Mouse (Mus musculus): ENCODE measurements around the gene Gm7324. TPM values are rescaled to one million over a fixed set of nuclear protein-coding genes. Genes with fewer than 3 reads are reported as not detected.
"Not testable (repeated sequence)": the region's sequence is repeated elsewhere in the genome, so short reads cannot be mapped to it uniquely, and the experiment has no call there.

Gene Gm7324
- polyA plus RNA-seq (2016; fragmentation: Nextera tagmentation; extraction: Ambion mirVana) = 1.1 and 1.2 TPM in 2 replicates

- H3K27ac ChIP-seq (ENCODE audit: poor library complexity, severe bottlenecking); H3K27me3 ChIP-seq (replicated peaks); H3K4me2 ChIP-seq; H3K36me3 ChIP-seq; ATAC-seq (ENCODE audit: insufficient number of reproducible peaks, low FRiP score); H3K4me3 ChIP-seq; H3K9me3 ChIP-seq (replicated peaks); H3K9ac ChIP-seq; H3K4me1 ChIP-seq (replicated peaks): not testable (repeated sequence)
- WGBS = 72% methylated on average over 4 of the region's 4 CpGs
Measured at GRCm38 (mm10) chr14:43697621-43698020, at the start of gene Gm7324. Gm7324 (plus strand) TSS chr14:43697828.

- not testable (repeated sequence) for H3K4me2 ChIP-seq; H3K36me3 ChIP-seq; H3K9me3 ChIP-seq (replicated peaks); H3K4me1 ChIP-seq (replicated peaks); H3K27me3 ChIP-seq (replicated peaks); H3K4me3 ChIP-seq; ATAC-seq (ENCODE audit: insufficient number of reproducible peaks, low FRiP score); H3K27ac ChIP-seq (ENCODE audit: poor library complexity, severe bottlenecking); H3K9ac ChIP-seq
- 82% methylated on average over 1 of the region's 2 CpGs for WGBS
Measured at GRCm38 (mm10) chr14:43677099-43677498, 20.5 kb upstream of the Gm7324 start, which contains the start of gene Gm8165. Gm8165 (minus strand) TSS chr14:43677199.

GRCm38 (mm10) chr14:43727385-43727784 lies 29.8 kb downstream of the Gm7324 start, which contains the start of gene Gm16506:
Gm16506 (minus strand) TSS chr14:43727485.
- not testable (repeated sequence) for H3K27ac ChIP-seq (ENCODE audit: poor library complexity, severe bottlenecking); H3K36me3 ChIP-seq; H3K4me1 ChIP-seq (replicated peaks); H3K4me2 ChIP-seq; H3K9me3 ChIP-seq (replicated peaks); H3K9ac ChIP-seq; H3K27me3 ChIP-seq (replicated peaks); H3K4me3 ChIP-seq; ATAC-seq (ENCODE audit: insufficient number of reproducible peaks, low FRiP score)
- WGBS = 90% methylated on average over 3 of the region's 3 CpGs

GRCm38 (mm10) chr14:43747566-43747965 lies 49.9 kb downstream of the Gm7324 start, which contains the start of gene Gm6526:
Gm6526 (plus strand) TSS chr14:43747866.
- H3K36me3 ChIP-seq; H3K4me2 ChIP-seq; H3K27ac ChIP-seq (ENCODE audit: poor library complexity, severe bottlenecking); H3K27me3 ChIP-seq (replicated peaks); H3K4me1 ChIP-seq (replicated peaks); H3K9me3 ChIP-seq (replicated peaks); H3K9ac ChIP-seq; H3K4me3 ChIP-seq; ATAC-seq (ENCODE audit: insufficient number of reproducible peaks, low FRiP score): not testable (repeated sequence)
- 69% methylated on average over 4 of the region's 4 CpGs for WGBS

Other genes with a start within 250 kb of the Gm7324 start
- not detected in 2 replicates for gene Gm5799, start 154.3 kb upstream of the Gm7324 start, polyA plus RNA-seq (2016; fragmentation: Nextera tagmentation; extraction: Ambion mirVana)
- not detected in 2 replicates for gene Gm17654, start 118.7 kb upstream of the Gm7324 start, polyA plus RNA-seq (2016; fragmentation: Nextera tagmentation; extraction: Ambion mirVana)
- not detected in 2 replicates for gene Gm10375, start 89.8 kb upstream of the Gm7324 start, polyA plus RNA-seq (2016; fragmentation: Nextera tagmentation; extraction: Ambion mirVana)
- gene Gm8165, start 20.6 kb upstream of the Gm7324 start, polyA plus RNA-seq (2016; fragmentation: Nextera tagmentation; extraction: Ambion mirVana) = not detected in 2 replicates
- not detected in 2 replicates for gene Gm16506, start 29.7 kb downstream of the Gm7324 start, polyA plus RNA-seq (2016; fragmentation: Nextera tagmentation; extraction: Ambion mirVana)
- gene Gm6526, start 50.0 kb downstream of the Gm7324 start, polyA plus RNA-seq (2016; fragmentation: Nextera tagmentation; extraction: Ambion mirVana) = not detected in 2 replicates
- not detected in 2 replicates for gene Gm8180, start 86.9 kb downstream of the Gm7324 start, polyA plus RNA-seq (2016; fragmentation: Nextera tagmentation; extraction: Ambion mirVana)
- gene Ear1, start 177.7 kb downstream of the Gm7324 start, polyA plus RNA-seq (2016; fragmentation: Nextera tagmentation; extraction: Ambion mirVana) = 0.26 TPM in 1 of 2 replicates, not detected in the other
- not detected in 2 replicates for gene Ear10, start 225.7 kb downstream of the Gm7324 start, polyA plus RNA-seq (2016; fragmentation: Nextera tagmentation; extraction: Ambion mirVana)
- 28.6 and 29.4 TPM in 2 replicates for gene Gm8113, start 227.6 kb downstream of the Gm7324 start, polyA plus RNA-seq (2016; fragmentation: Nextera tagmentation; extraction: Ambion mirVana)